In the genomic region with DNA sequence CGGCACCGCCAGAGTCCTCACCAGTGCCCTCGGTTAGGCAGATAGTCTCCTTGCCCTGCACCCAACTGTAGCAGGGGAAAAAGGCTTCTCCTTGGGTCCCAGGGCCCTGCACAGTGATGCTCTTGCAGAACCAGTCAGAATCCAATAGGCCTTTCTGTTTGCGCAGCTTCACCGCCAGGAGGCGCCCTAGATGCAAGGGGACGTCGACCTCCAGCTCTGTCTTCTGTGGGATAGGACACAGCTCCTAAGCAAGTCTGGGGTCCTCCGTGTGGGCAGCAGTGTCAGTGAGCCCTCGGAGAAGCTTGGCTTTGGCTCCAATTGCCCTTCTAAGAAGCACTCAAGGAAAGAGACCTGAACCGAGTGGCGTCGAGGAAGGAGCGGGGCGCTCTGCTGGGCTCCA, we compare ENCODE assay signal across 8 mouse cellular contexts. TPM values are rescaled to one million over a fixed set of nuclear protein-coding genes. Genes with fewer than 3 reads are reported as not detected.
DNase-seq lines count a peak whose midpoint lies in the region; ATAC-seq and TF ChIP-seq lines count a peak whose summit lies in the region.

No protein-coding gene starts in this region.

- TF ChIP-seq CTCF in thymus, adult 2 months (IDR thresholded peaks at IDR 0.05; ENCODE audit: borderline replicate concordance, control insufficient read depth, extremely low read depth, insufficient read depth, low read length, poor library complexity) = peak; percentile 93; the same call in 1 of the 2 replicates

- TF ChIP-seq POLR2A in limb, embryonic 14.5 days (IDR thresholded peaks at IDR 0.05; ENCODE audit: borderline replicate concordance, extremely low read depth, insufficient read depth, insufficient read length) = no peak
- no peak for TF ChIP-seq POLR2A in thymus, adult 2 months (IDR thresholded peaks at IDR 0.05; ENCODE audit: control insufficient read depth, extremely low read depth, insufficient read depth, low read length, poor library complexity)

- H3K4me1 ChIP-seq in forebrain, embryonic 11.5 days (replicated peaks; ENCODE audit: control insufficient read depth, insufficient read depth, low read length) = no peaks in the 10 kb centered on the region
- H3K4me1 ChIP-seq in forebrain, embryonic 15.5 days = peaks cover 3% of the 10 kb centered on the region; the same call in 1 of the 2 replicates
- 0 out of 2 replicates have a peak, but pooled peaks cover 3% of the 10 kb centered on the region for H3K4me1 ChIP-seq in embryonic facial prominence, embryonic 13.5 days
- no peaks in the 10 kb centered on the region for H3K4me1 ChIP-seq in hindbrain, embryonic 14.5 days (replicated peaks; ENCODE audit: control insufficient read depth, insufficient read depth, low read length)
- no peaks in the 10 kb centered on the region for H3K4me1 ChIP-seq in limb, embryonic 14.5 days (ENCODE audit: control insufficient read depth, insufficient read depth, low read length)
- H3K4me1 ChIP-seq in midbrain, embryonic 16.5 days (ENCODE audit: control insufficient read depth, insufficient read depth, low read length) = peaks cover 2% of the 10 kb centered on the region; the same call in 1 of the 2 replicates
- no peaks in the 10 kb centered on the region for H3K4me1 ChIP-seq in thymus, adult 2 months (replicated peaks; ENCODE audit: control insufficient read depth, insufficient read depth, low read length)

- WGBS in forebrain, embryonic 11.5 days = under 1% methylated on average over 15 of the region's 15 CpGs
- WGBS in forebrain, embryonic 15.5 days = 2% methylated on average over 15 of the region's 15 CpGs
- 2% methylated on average over 15 of the region's 15 CpGs for WGBS in embryonic facial prominence, embryonic 13.5 days
- WGBS in hindbrain, embryonic 14.5 days = 2% methylated on average over 15 of the region's 15 CpGs
- WGBS in limb, embryonic 14.5 days = 6% methylated on average over 15 of the region's 15 CpGs
- WGBS in midbrain, embryonic 16.5 days = 1% methylated on average over 15 of the region's 15 CpGs
- WGBS in thymus, adult 2 months = 10% methylated on average over 15 of the region's 15 CpGs

- H3K4me3 ChIP-seq in forebrain, embryonic 11.5 days (ENCODE audit: low read depth, low read length) = no peak overlapping the region
- H3K4me3 ChIP-seq in forebrain, embryonic 15.5 days = no peak overlapping the region; the same call in 1 of the 2 replicates
- H3K4me3 ChIP-seq in embryonic facial prominence, embryonic 13.5 days = no peak overlapping the region; the same call in 1 of the 2 replicates
- no peak overlapping the region; the same call in 1 of the 2 replicates for H3K4me3 ChIP-seq in hindbrain, embryonic 14.5 days (replicated peaks; ENCODE audit: low read length)
- H3K4me3 ChIP-seq in limb, embryonic 14.5 days (replicated peaks; ENCODE audit: low read length) = no peak overlapping the region
- no peak overlapping the region for H3K4me3 ChIP-seq in midbrain, embryonic 16.5 days (ENCODE audit: low read depth, low read length)
- H3K4me3 ChIP-seq in thymus, adult 2 months (ENCODE audit: control insufficient read depth, insufficient read depth, low read length) = 0 out of 2 replicates have a peak overlapping the region, but pooled peaks have one; percentile 7

- H3K9ac ChIP-seq in forebrain, embryonic 11.5 days (ENCODE audit: low read length) = no peak overlapping the region
- no peak overlapping the region for H3K9ac ChIP-seq in forebrain, embryonic 15.5 days (replicated peaks)
- H3K9ac ChIP-seq in embryonic facial prominence, embryonic 13.5 days = no peak overlapping the region
- no peak overlapping the region; the same call in 1 of the 2 replicates for H3K9ac ChIP-seq in hindbrain, embryonic 14.5 days
- no peak overlapping the region for H3K9ac ChIP-seq in limb, embryonic 14.5 days (ENCODE audit: low read depth, low read length, severe bottlenecking)
- no peak overlapping the region for H3K9ac ChIP-seq in midbrain, embryonic 16.5 days (ENCODE audit: low read depth, low read length)

- H3K4me2 ChIP-seq in forebrain, embryonic 11.5 days (ENCODE audit: low read depth, low read length, severe bottlenecking) = 0 out of 2 replicates have a peak overlapping the region, but pooled peaks have one; percentile 27
- no peak overlapping the region for H3K4me2 ChIP-seq in forebrain, embryonic 15.5 days (replicated peaks)
- peak overlapping the region; percentile 22 for H3K4me2 ChIP-seq in embryonic facial prominence, embryonic 13.5 days
- no peak overlapping the region; the same call in 1 of the 2 replicates for H3K4me2 ChIP-seq in hindbrain, embryonic 14.5 days (replicated peaks)
- H3K4me2 ChIP-seq in limb, embryonic 14.5 days (replicated peaks; ENCODE audit: low read depth, low read length, severe bottlenecking) = no peak overlapping the region
- peak overlapping the region; percentile 28; the same call in 1 of the 2 replicates for H3K4me2 ChIP-seq in midbrain, embryonic 16.5 days (ENCODE audit: low read length)

- no peak overlapping the region for H3K27ac ChIP-seq in forebrain, embryonic 11.5 days (ENCODE audit: low read depth, low read length)
- no peak overlapping the region for H3K27ac ChIP-seq in forebrain, embryonic 15.5 days (replicated peaks)
- H3K27ac ChIP-seq in embryonic facial prominence, embryonic 13.5 days = no peak overlapping the region
- no peak overlapping the region for H3K27ac ChIP-seq in hindbrain, embryonic 14.5 days
- no peak overlapping the region for H3K27ac ChIP-seq in limb, embryonic 14.5 days (replicated peaks; ENCODE audit: low read depth, low read length)
- H3K27ac ChIP-seq in midbrain, embryonic 16.5 days (ENCODE audit: low read length) = no peak overlapping the region
- H3K27ac ChIP-seq in thymus, adult 2 months (ENCODE audit: control insufficient read depth, insufficient read depth, low read length) = no peak overlapping the region

- peaks cover 15% of the 10 kb centered on the region for H3K27me3 ChIP-seq in forebrain, embryonic 11.5 days (ENCODE audit: control insufficient read depth, insufficient read depth, low read length)
- peaks cover 30% of the 10 kb centered on the region for H3K27me3 ChIP-seq in forebrain, embryonic 15.5 days
- peaks cover 68% of the 10 kb centered on the region for H3K27me3 ChIP-seq in embryonic facial prominence, embryonic 13.5 days
- H3K27me3 ChIP-seq in hindbrain, embryonic 14.5 days (ENCODE audit: control insufficient read depth, insufficient read depth, low read length) = peaks cover 27% of the 10 kb centered on the region
- peaks cover 40% of the 10 kb centered on the region for H3K27me3 ChIP-seq in limb, embryonic 14.5 days (ENCODE audit: control insufficient read depth, insufficient read depth, low read length)
- peaks cover 28% of the 10 kb centered on the region for H3K27me3 ChIP-seq in midbrain, embryonic 16.5 days (ENCODE audit: control insufficient read depth, insufficient read depth, low read depth, low read length)
- no peaks in the 10 kb centered on the region; the same call in 1 of the 2 replicates for H3K27me3 ChIP-seq in thymus, adult 2 months (ENCODE audit: control insufficient read depth, insufficient read depth, low read length)

- ATAC-seq in forebrain, embryonic 11.5 days (replicated peaks; ENCODE audit: low FRiP score) = no peak
- ATAC-seq in forebrain, embryonic 15.5 days (replicated peaks) = no peak
- no peak for ATAC-seq in embryonic facial prominence, embryonic 13.5 days (ENCODE audit: insufficient number of reproducible peaks, insufficient read depth, low FRiP score, low TSS enrichment, low read depth)
- ATAC-seq in hindbrain, embryonic 14.5 days (ENCODE audit: low FRiP score) = no peak
- no peak for ATAC-seq in limb, embryonic 14.5 days (ENCODE audit: low FRiP score, low read depth)
- no peak for ATAC-seq in midbrain, embryonic 16.5 days

- peak; percentile 87 for DNase-seq in forebrain, embryonic 11.5 days (ENCODE audit: low spot score)
- peak; percentile 81 for DNase-seq in R1 (ENCODE audit: low read depth, low spot score)
- DNase-seq in hindbrain, embryonic 14.5 days (ENCODE audit: low spot score) = peak; percentile 31
- DNase-seq in limb, embryonic 14.5 days (ENCODE audit: low spot score) = peak; percentile 13
- peak; percentile 73 for DNase-seq in thymus, adult 2 months

- no peaks in the 10 kb centered on the region for H3K36me3 ChIP-seq in forebrain, embryonic 11.5 days (ENCODE audit: control insufficient read depth, insufficient read depth, low read length)
- no peaks in the 10 kb centered on the region for H3K36me3 ChIP-seq in forebrain, embryonic 15.5 days
- H3K36me3 ChIP-seq in embryonic facial prominence, embryonic 13.5 days = no peaks in the 10 kb centered on the region
- no peaks in the 10 kb centered on the region for H3K36me3 ChIP-seq in hindbrain, embryonic 14.5 days (replicated peaks; ENCODE audit: control insufficient read depth, insufficient read depth)
- H3K36me3 ChIP-seq in limb, embryonic 14.5 days (ENCODE audit: control insufficient read depth, insufficient read depth, low read length) = no peaks in the 10 kb centered on the region
- H3K36me3 ChIP-seq in midbrain, embryonic 16.5 days (ENCODE audit: control insufficient read depth, insufficient read depth, low read length) = no peaks in the 10 kb centered on the region
- no peaks in the 10 kb centered on the region for H3K36me3 ChIP-seq in thymus, adult 2 months (ENCODE audit: control insufficient read depth, insufficient read depth, low read length)

- no peaks in the 10 kb centered on the region for H3K9me3 ChIP-seq in forebrain, embryonic 11.5 days (ENCODE audit: control insufficient read depth, low read length)
- H3K9me3 ChIP-seq in forebrain, embryonic 15.5 days = no peaks in the 10 kb centered on the region
- no peaks in the 10 kb centered on the region for H3K9me3 ChIP-seq in embryonic facial prominence, embryonic 13.5 days
- no peaks in the 10 kb centered on the region for H3K9me3 ChIP-seq in hindbrain, embryonic 14.5 days (ENCODE audit: control insufficient read depth, low read length)
- no peaks in the 10 kb centered on the region for H3K9me3 ChIP-seq in limb, embryonic 14.5 days (ENCODE audit: control insufficient read depth, low read length)
- no peaks in the 10 kb centered on the region for H3K9me3 ChIP-seq in midbrain, embryonic 16.5 days (replicated peaks; ENCODE audit: control insufficient read depth, low read length, poor library complexity, severe bottlenecking)

RNA-seq across cellular contexts. Expression of a gene that starts 0.8 kb away (rescaled TPM):
- polyA plus RNA-seq in forebrain, embryonic 11.5 days (2014; fragmentation: Nextera tagmentation; extraction: Ambion mirVana) = not detected in 2 replicates
- polyA plus RNA-seq in forebrain, embryonic 15.5 days (2015; fragmentation: Nextera tagmentation; extraction: Ambion mirVana) = not detected in 2 replicates
- 0.32 and 0.67 TPM in 2 replicates for polyA plus RNA-seq in embryonic facial prominence, embryonic 13.5 days (2015; fragmentation: Nextera tagmentation; extraction: Ambion mirVana)
- not detected in 2 replicates for polyA plus RNA-seq in hindbrain, embryonic 14.5 days (2014; fragmentation: Nextera tagmentation; extraction: Ambion mirVana)
- polyA plus RNA-seq in limb, embryonic 14.5 days (2012; rRNA removed) = 0.04 and 0.09 TPM in 2 replicates
- polyA plus RNA-seq in limb, embryonic 14.5 days (2014; fragmentation: Nextera tagmentation; extraction: Ambion mirVana) = 0.12 and 0.26 TPM in 2 replicates
- not detected in 2 replicates for polyA plus RNA-seq in midbrain, embryonic 16.5 days (2015; fragmentation: Nextera tagmentation; extraction: Ambion mirVana)
- 38.5 and 44.2 TPM in 2 replicates for polyA plus RNA-seq in thymus, adult 2 months (2012; rRNA removed)

RNA-seq across cellular contexts. Expression of a gene that starts 30.2 kb away (rescaled TPM):
- polyA plus RNA-seq in forebrain, embryonic 11.5 days (2014; fragmentation: Nextera tagmentation; extraction: Ambion mirVana) = 0.17 and 0.21 TPM in 2 replicates
- not detected in 2 replicates for polyA plus RNA-seq in forebrain, embryonic 15.5 days (2015; fragmentation: Nextera tagmentation; extraction: Ambion mirVana)
- polyA plus RNA-seq in embryonic facial prominence, embryonic 13.5 days (2015; fragmentation: Nextera tagmentation; extraction: Ambion mirVana) = 0.87 and 1.3 TPM in 2 replicates
- 0.11 TPM in 1 of 2 replicates, not detected in the other for polyA plus RNA-seq in hindbrain, embryonic 14.5 days (2014; fragmentation: Nextera tagmentation; extraction: Ambion mirVana)
- 0.15 and 0.31 TPM in 2 replicates for polyA plus RNA-seq in limb, embryonic 14.5 days (2012; rRNA removed)
- polyA plus RNA-seq in limb, embryonic 14.5 days (2014; fragmentation: Nextera tagmentation; extraction: Ambion mirVana) = 0.25 TPM in 1 of 2 replicates, not detected in the other
- 0.09 and 0.18 TPM in 2 replicates for polyA plus RNA-seq in midbrain, embryonic 16.5 days (2015; fragmentation: Nextera tagmentation; extraction: Ambion mirVana)
- 10.3 and 14.5 TPM in 2 replicates for polyA plus RNA-seq in thymus, adult 2 months (2012; rRNA removed)

Comparison
In these comparisons a context has a peak if more than half of its experiments do, and no peak if none do; other contexts are left out.
1. H3K4me2 ChIP-seq: peak in forebrain, embryonic 11.5 days (single experiment), embryonic facial prominence, embryonic 13.5 days (single experiment) and midbrain, embryonic 16.5 days (single experiment); none in forebrain, embryonic 15.5 days (single experiment), hindbrain, embryonic 14.5 days (single experiment) and limb, embryonic 14.5 days (single experiment).
2. DNase-seq: peak in every context shown above with its lines; median percentile 87 in forebrain, embryonic 11.5 days; 81 in R1; 73 in thymus, adult 2 months; 31 in hindbrain, embryonic 14.5 days; 13 in limb, embryonic 14.5 days.
3. RNA of a gene that starts 0.8 kb away (polyA plus RNA-seq): 38.5 to 44.2 TPM in thymus, adult 2 months; 0.32 to 0.67 TPM in embryonic facial prominence, embryonic 13.5 days, 0.04 to 0.26 TPM in limb, embryonic 14.5 days, not detected in midbrain, embryonic 16.5 days, not detected in hindbrain, embryonic 14.5 days, not detected in forebrain, embryonic 11.5 days and not detected in forebrain, embryonic 15.5 days; every median in the first group is over 10 times any median in the second.